Mouse (Mus musculus) MEL (cell line): ENCODE measurements around the gene Utp11. TPM values are rescaled to one million over a fixed set of nuclear protein-coding genes. Genes with fewer than 3 reads are reported as not detected.

Experiments
- DNase-seq: peaks from one replicate; pipeline ENCODE4 v3.0.0; 2011; ENCODE audit warnings: low read depth, low spot score
- H3K27ac ChIP-seq: 2 replicates; pipeline ENCODE4 v1.5.1; 2012; ENCODE audit warnings: low read depth, mild to moderate bottlenecking, control low read depth, low read length, moderate library complexity; ENCODE audit not compliant: control insufficient read depth
- H3K27me3 ChIP-seq, 2 experiments: fragments of 150-350 bp in 1 of 2; sonication (generic) in 1 of 2; 2 replicates each; pipeline ENCODE4 v1.6.1; 2012; ENCODE audit warnings: low read length in 2 of 2, mild to moderate bottlenecking in 2 of 2, improper control_type of control experiment in 1 of 2, moderate library complexity in 1 of 2; ENCODE audit not compliant: insufficient read depth in 2 of 2, control insufficient read depth in 1 of 2
- H3K36me3 ChIP-seq, 2 experiments: 2 replicates each; pipeline ENCODE4 v1.6.1; 2012 to 2014; ENCODE audit warnings: low read length in 2 of 2, improper control_type of control experiment in 1 of 2, inconsistent platforms in 1 of 2, mild to moderate bottlenecking in 1 of 2; ENCODE audit not compliant: insufficient read depth in 2 of 2, control insufficient read depth in 1 of 2
- H3K4me1 ChIP-seq, 2 experiments: fragments of 150-350 bp in 1 of 2; sonication (generic) in 1 of 2; 2 replicates each; pipeline ENCODE4 v1.6.1; 2012; ENCODE audit warnings: low read length in 2 of 2, improper control_type of control experiment in 1 of 2, mild to moderate bottlenecking in 1 of 2; ENCODE audit not compliant: insufficient read depth in 2 of 2, control insufficient read depth in 1 of 2
- H3K4me3 ChIP-seq, 2 experiments: fragments of 150-350 bp in 1 of 2; sonication (generic) in 1 of 2; 2 replicates each; pipeline ENCODE4 v1.5.1; 2012; ENCODE audit warnings: low read depth in 2 of 2, low read length in 2 of 2, mild to moderate bottlenecking in 2 of 2, moderate library complexity in 2 of 2, control low read depth in 1 of 2, improper control_type of control experiment in 1 of 2; ENCODE audit not compliant: control insufficient read depth in 1 of 2, insufficient read depth in 1 of 2
- H3K79me2 ChIP-seq: 2 replicates; pipeline ENCODE4 v1.6.1; 2012; ENCODE audit warnings: mild to moderate bottlenecking, low read length, moderate library complexity; ENCODE audit not compliant: control insufficient read depth, poor library complexity, insufficient read depth
- H3K9ac ChIP-seq: 2 replicates; pipeline ENCODE4 v1.6.1; 2012; ENCODE audit warnings: low read depth, mild to moderate bottlenecking, control low read depth, low read length, moderate library complexity; ENCODE audit not compliant: control insufficient read depth, poor library complexity, severe bottlenecking
- H3K9me3 ChIP-seq: fragments of 150-350 bp; sonication (generic); replicated peaks from 2 replicates; pipeline ENCODE4 v1.6.1; 2012; ENCODE audit warnings: mild to moderate bottlenecking, low read length, improper control_type of control experiment, moderate library complexity; ENCODE audit not compliant: insufficient read depth
- CHD1 ChIP-seq: IDR thresholded peaks from 2 replicates; pipeline ENCODE4 v1.6.1; 2012; ENCODE audit warnings: low read depth, mild to moderate bottlenecking, inconsistent platforms, low read length, improper control_type of control experiment
- CHD2 ChIP-seq: IDR thresholded peaks from 2 replicates; pipeline ENCODE4 v1.6.1; 2011; ENCODE audit warnings: low read length, improper control_type of control experiment
- CTCF ChIP-seq, 3 experiments: IDR thresholded peaks in 2 of 3; conservative IDR thresholded peaks in 1 of 3; 2 replicates each; pipeline ENCODE4 v1.5.1; 2011 to 2012; ENCODE audit warnings: low read length in 3 of 3, low read depth in 2 of 3, mild to moderate bottlenecking in 2 of 3, improper control_type of control experiment in 1 of 3, inconsistent platforms in 1 of 3, mixed read lengths in 1 of 3, moderate library complexity in 1 of 3; ENCODE audit not compliant: control insufficient read depth in 1 of 3, insufficient read depth in 1 of 3, poor library complexity in 1 of 3, severe bottlenecking in 1 of 3
- ELF1 ChIP-seq: IDR thresholded peaks from 2 replicates; pipeline ENCODE4 v1.6.1; 2014; ENCODE audit warnings: low read depth, mild to moderate bottlenecking, inconsistent platforms, low read length, improper control_type of control experiment, moderate library complexity
- ETS1 ChIP-seq: IDR thresholded peaks from 2 replicates; pipeline ENCODE4 v1.6.1; 2012; ENCODE audit warnings: low read depth, mild to moderate bottlenecking, inconsistent platforms, low read length, improper control_type of control experiment, moderate library complexity
- GATA1 ChIP-seq: IDR thresholded peaks from 2 replicates; pipeline ENCODE4 v1.6.1; 2011; ENCODE audit warnings: low read depth, low read length, improper control_type of control experiment
- JUND ChIP-seq: IDR thresholded peaks from 2 replicates; pipeline ENCODE4 v1.6.1; 2011; ENCODE audit warnings: low read depth, mild to moderate bottlenecking, improper control_type of control experiment, low read length
- MAX ChIP-seq: IDR thresholded peaks from 2 replicates; pipeline ENCODE4 v1.6.1; 2011; ENCODE audit warnings: low read length, improper control_type of control experiment
- MAZ ChIP-seq: IDR thresholded peaks from 2 replicates; pipeline ENCODE4 v1.6.1; 2012; ENCODE audit warnings: low read depth, mild to moderate bottlenecking, inconsistent platforms, low read length, improper control_type of control experiment
- MXI1 ChIP-seq: IDR thresholded peaks from 2 replicates; pipeline ENCODE4 v1.6.1; 2011; ENCODE audit warnings: mild to moderate bottlenecking, low read depth, low read length, improper control_type of control experiment
- MYC ChIP-seq: IDR thresholded peaks from 2 replicates; pipeline ENCODE4 v1.6.1; 2011; ENCODE audit warnings: low read depth, mild to moderate bottlenecking, low read length, improper control_type of control experiment, moderate library complexity
- POLR2AphosphoS2 ChIP-seq: IDR thresholded peaks from 2 replicates; pipeline ENCODE4 v1.6.1; 2011; ENCODE audit warnings: low read length, improper control_type of control experiment
- ZNF384 ChIP-seq: IDR thresholded peaks from 2 replicates; pipeline ENCODE4 v1.6.1; 2012; ENCODE audit warnings: low read depth, mild to moderate bottlenecking, inconsistent platforms, low read length, improper control_type of control experiment
- polyA plus RNA-seq, 2 experiments: library from polyadenylated mRNA; stranded (reverse) in 1 of 2; unstranded in 1 of 2; fragments of >175 nt in 1 of 2; fragments of >200 nt in 1 of 2; gene quantifications; 2 replicates each; pipeline versions ENCODE4 v1.2.1 to v1.2.4; 2012; ENCODE audit warnings: low replicate concordance in 2 of 2, low read depth in 1 of 2; ENCODE audit not compliant: insufficient read length in 2 of 2, insufficient read depth in 1 of 2, missing spikeins in 1 of 2
- total RNA-seq: library from RNA; depleted of rRNA; stranded (reverse); fragments of 300-350 nt; gene quantifications from 2 replicates; pipeline ENCODE4 v1.2.3, GENCODE M21; 2012

The Utp11 gene
- total and polyA plus RNA-seq, 3 experiments = 68.3 to 86.9 TPM; not detected in 1

DNA sequence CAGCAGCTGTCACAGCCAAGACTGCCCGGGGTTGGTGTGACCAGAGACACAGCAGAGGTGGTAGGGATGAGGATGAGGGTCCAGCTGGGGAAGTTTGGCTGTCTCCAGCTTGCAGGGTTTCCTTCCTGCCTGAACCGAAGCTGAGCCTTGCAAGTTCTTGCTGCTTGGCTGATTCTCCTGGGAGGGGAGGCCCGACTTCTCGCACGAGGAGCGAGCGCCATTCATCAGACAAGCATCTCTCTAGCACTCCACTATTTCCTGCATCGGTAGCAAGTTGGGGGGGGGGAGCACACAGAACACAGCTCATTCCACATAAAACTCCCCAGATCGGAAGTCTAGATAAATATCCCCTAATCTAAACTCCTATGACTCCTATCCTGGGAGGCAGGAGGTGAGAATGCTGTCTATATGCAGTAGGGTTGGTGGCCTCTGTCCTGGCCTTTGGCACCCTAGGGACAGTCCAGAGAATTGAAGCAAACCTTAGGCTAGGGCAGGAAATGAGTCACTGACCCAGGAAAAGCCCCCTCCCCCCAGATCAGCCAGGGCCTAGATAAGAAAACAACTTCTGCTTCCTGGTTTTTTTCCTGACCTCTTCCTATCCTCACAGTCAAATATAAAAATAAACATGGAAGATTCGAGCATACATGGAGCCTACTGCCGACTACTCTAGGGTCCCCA, 11.5 kb upstream of the Utp11 start (continued):
- TF ChIP-seq MAZ (no peak), ZNF384 (peak; percentile 56; the same call in 1 of the 2 replicates), POLR2AphosphoS2 (no peak), ETS1 (peak; percentile 66; the same call in 1 of the 2 replicates), GATA1 (peak; percentile 84), ELF1 (0 out of 2 replicates have a peak, but pooled peaks have one; percentile 10), CHD2 (no peak), MXI1 (no peak), CTCF (IDR thresholded peaks at IDR 0.05 in 2 of 3, conservative IDR thresholded peaks at IDR 0.05 in 1 of 3; ENCODE audit: control insufficient read depth in 1 of 3, insufficient read depth in 1 of 3, low read depth in 2 of 3, low read length in 3 of 3, poor library complexity in 1 of 3, severe bottlenecking in 1 of 3) (no peak), JUND (0 out of 2 replicates have a peak, but pooled peaks have one; percentile 64), CHD1 (no peak)
- TF ChIP-seq, all 39 proteins: peak for 8

DNA sequence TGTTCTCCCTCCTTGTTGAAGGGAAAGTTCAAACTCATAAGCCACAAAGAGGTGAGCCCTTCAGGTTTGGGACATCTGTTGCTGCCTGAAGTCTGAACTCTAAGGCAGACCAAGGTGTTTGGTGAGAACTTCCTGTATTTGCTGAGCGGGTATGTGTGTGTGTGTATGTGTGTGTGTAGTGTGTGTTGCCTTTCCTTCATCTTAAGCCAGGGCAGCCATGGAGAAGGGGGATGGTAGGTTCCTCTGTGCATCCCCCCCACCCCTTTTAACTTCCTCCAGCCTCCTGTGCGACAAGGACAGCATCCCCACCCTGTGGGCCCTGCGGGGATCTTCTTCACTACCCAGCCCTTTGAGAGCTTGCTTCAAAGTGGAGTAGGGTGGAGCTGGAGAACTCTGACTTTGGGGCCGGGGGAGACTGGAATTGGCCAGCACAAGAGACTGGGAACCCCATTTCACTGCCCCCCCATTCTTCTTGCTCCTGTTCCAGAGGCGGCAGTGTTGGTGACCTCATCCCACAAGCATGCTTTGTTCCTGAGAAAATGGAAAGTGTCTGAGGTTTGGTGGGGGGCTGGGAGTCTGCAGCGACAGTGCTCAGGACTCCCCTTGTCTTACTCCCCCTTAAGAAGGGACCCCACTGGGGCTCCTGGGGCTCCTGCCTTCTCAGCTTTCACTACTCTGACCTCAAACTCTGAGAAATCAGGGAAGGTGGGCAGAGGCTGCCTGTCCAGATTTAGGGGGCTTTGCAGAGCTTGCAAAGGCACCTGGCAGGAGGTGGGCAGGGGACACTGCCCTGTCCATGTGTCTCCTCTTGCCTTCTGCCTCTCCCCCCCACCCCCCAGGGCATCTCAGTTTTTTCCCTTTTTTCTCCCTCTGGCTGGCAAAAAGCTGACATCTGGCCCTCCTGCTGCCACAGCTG, 10.7 kb upstream of the Utp11 start:
- Histone ChIP-seq H3K4me3 (peak overlapping the region in 1 of 2 experiments; percentile 14; a peak in 1 of 4 replicates), H3K9ac (peak overlapping the region; percentile 36), H3K9me3 (no peaks in the 10 kb centered on the region), H3K27me3 (no peaks in the 10 kb centered on the region), H3K27ac (peak overlapping the region; percentile 61), H3K4me1 (peaks cover 11 to 32% of the 10 kb centered on the region in 2 experiments), H3K36me3 (peaks cover 0 to 31% of the 10 kb centered on the region in 2 experiments; a peak in 2 of 4 replicates), H3K79me2 (peaks cover 10% of the 10 kb centered on the region)
- DNase-seq = peak; percentile 72
- TF ChIP-seq CTCF (IDR thresholded peaks at IDR 0.05 in 2 of 3, conservative IDR thresholded peaks at IDR 0.05 in 1 of 3; ENCODE audit: control insufficient read depth in 1 of 3, insufficient read depth in 1 of 3, low read depth in 2 of 3, low read length in 3 of 3, poor library complexity in 1 of 3, severe bottlenecking in 1 of 3) (no peak), ELF1 (peak; percentile 47; the same call in 1 of the 2 replicates), MAX (no peak)

DNA sequence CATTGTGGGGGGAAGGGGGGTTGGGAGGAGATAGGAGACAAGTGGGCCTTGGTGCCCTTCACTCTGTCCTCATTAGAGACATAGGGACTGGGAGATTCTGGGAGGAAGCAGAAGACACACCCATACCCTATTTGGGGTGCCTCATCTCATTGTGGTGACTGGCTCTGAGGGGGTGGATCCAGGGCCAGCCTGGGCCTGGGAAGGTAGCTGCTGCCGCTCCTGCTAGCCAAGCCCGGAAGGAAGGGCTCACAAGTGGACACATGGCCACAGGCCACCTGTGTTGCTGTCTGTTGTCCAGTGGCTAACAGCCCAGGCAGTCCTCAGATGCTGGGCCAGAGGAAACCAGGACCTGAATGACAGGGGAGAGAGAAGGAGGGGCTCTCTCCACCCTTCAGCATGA, 10.0 kb upstream of the Utp11 start:
- DNase-seq = peak; percentile 64
- TF ChIP-seq MXI1 (peak; percentile 37; the same call in 1 of the 2 replicates), MYC (no peak), MAZ (no peak)
- H3K79me2 ChIP-seq = peaks cover 10% of the 10 kb centered on the region
- H3K4me1 ChIP-seq = peaks cover 11 to 32% of the 10 kb centered on the region in 2 experiments
- H3K27me3 ChIP-seq = no peaks in the 10 kb centered on the region
- H3K9ac ChIP-seq = peak overlapping the region; percentile 36; the same call in 1 of the 2 replicates
- H3K27ac ChIP-seq = peak overlapping the region; percentile 61
- peaks cover 0 to 31% of the 10 kb centered on the region in 2 experiments; a peak in 2 of 4 replicates for H3K36me3 ChIP-seq
- no peaks in the 10 kb centered on the region for H3K9me3 ChIP-seq
- peak overlapping the region in 1 of 2 experiments; percentile 14; a peak in 1 of 4 replicates for H3K4me3 ChIP-seq
